10 mouse cellular contexts compared by ENCODE assay signal in genomic region chr6:113661353-113662241, GRCm38 (mm10). TPM values are rescaled to one million over a fixed set of nuclear protein-coding genes. Genes with fewer than 3 reads are reported as not detected.
A peak's percentile ranks its signal among the peaks of the same experiment; 100 is the strongest.
DNase-seq lines count a peak whose midpoint lies in the region; ATAC-seq lines count a peak whose summit lies in the region.
"Had no signal": no experiment of that assay in that cellular context is flagged by ENCODE, and none has a peak within 500 bp of the region (broad histone marks: within the 10 kb centered on the region; RNA-seq: fewer than 3 reads in every experiment).

No protein-coding gene starts in this region.

- no peaks in the 10 kb centered on the region for H3K36me3 ChIP-seq in forebrain, embryonic 16.5 days (ENCODE audit: control insufficient read depth, insufficient read depth)
- H3K36me3 ChIP-seq: neural tube, embryonic 13.5 days had no signal

- ATAC-seq in megakaryocyte progenitor cell, adult 5-6 weeks (replicated peaks; ENCODE audit: poor library complexity) = no peak
- no peak for ATAC-seq in forebrain, embryonic 16.5 days

- no peak overlapping the region for H3K9ac ChIP-seq in forebrain, embryonic 16.5 days (replicated peaks; ENCODE audit: low read depth, low read length)
- H3K9ac ChIP-seq: neural tube, embryonic 13.5 days had no signal

- H3K9me3 ChIP-seq in forebrain, embryonic 16.5 days (ENCODE audit: control insufficient read depth, low read length) = no peaks in the 10 kb centered on the region
- H3K9me3 ChIP-seq: neural tube, embryonic 13.5 days had no signal

- no peaks in the 10 kb centered on the region for H3K27me3 ChIP-seq in forebrain, embryonic 16.5 days (replicated peaks; ENCODE audit: control insufficient read depth, insufficient read depth, low read length)
- H3K27me3 ChIP-seq: neural tube, embryonic 13.5 days had no signal

- 70% methylated on average over 12 of the region's 12 CpGs for WGBS in forebrain, embryonic 16.5 days

- no peak overlapping the region for H3K27ac ChIP-seq in forebrain, embryonic 16.5 days (ENCODE audit: low read length)
- H3K27ac ChIP-seq: neural tube, embryonic 13.5 days had no signal

- DNase-seq in gastrocnemius, adult 18-20 months (ENCODE audit: low spot score) = peak; percentile 33
- DNase-seq in gastrocnemius, postnatal 25 days = no peak
- peak; percentile 82 to 87 for DNase-seq in B cell, adult 2 months
- DNase-seq in brain, adult 2 months (ENCODE audit: low read depth, low spot score) = peak; percentile 77
- peak; percentile 86 for DNase-seq in kidney, adult 18-20 months
- DNase-seq in lung, postnatal 4 days = peak; percentile 51 to 70

- no peak overlapping the region for H3K4me3 ChIP-seq in forebrain, embryonic 16.5 days (replicated peaks; ENCODE audit: low read length)
- H3K4me3 ChIP-seq: neural tube, embryonic 13.5 days had no signal

- H3K4me1 ChIP-seq in forebrain, embryonic 16.5 days (replicated peaks; ENCODE audit: control insufficient read depth, insufficient read depth, low read length) = no peaks in the 10 kb centered on the region

- no peak overlapping the region for H3K4me2 ChIP-seq in forebrain, embryonic 16.5 days (ENCODE audit: low read length)
- H3K4me2 ChIP-seq: neural tube, embryonic 13.5 days had no signal

RNA-seq across cellular contexts. Expression of gene Irak2, which starts 23.3 kb away (rescaled TPM):
- 1 to 10 TPM; 4.6 to 9.0 TPM for total RNA-seq in gastrocnemius, adult 18-20 months (2021)
- 1 to 10 TPM; 3.0 to 4.7 TPM for total RNA-seq in gastrocnemius, postnatal 25 days (2021)
- 4.9 and 10.8 TPM in 2 replicates for total RNA-seq in megakaryocyte progenitor cell, adult 5-6 weeks (2015)
- total RNA-seq in megakaryocyte progenitor cell, adult 5-6 weeks (2017) = 20.9 and 30.4 TPM in 2 replicates
- 1.4 and 1.5 TPM in 2 replicates for polyA plus RNA-seq in forebrain, embryonic 16.5 days (2015; fragmentation: Nextera tagmentation; extraction: Ambion mirVana)

RNA-seq across cellular contexts. Expression of gene Tatdn2, which starts 35.3 kb away (rescaled TPM):
- total RNA-seq in gastrocnemius, adult 18-20 months (2021) = 10 to 100 TPM; 38.0 to 47.5 TPM
- total RNA-seq in gastrocnemius, postnatal 25 days (2021) = 10 to 100 TPM; 28.8 to 31.6 TPM
- 21.3 and 24.4 TPM in 2 replicates for total RNA-seq in megakaryocyte progenitor cell, adult 5-6 weeks (2015)
- 108 and 112 TPM in 2 replicates for total RNA-seq in megakaryocyte progenitor cell, adult 5-6 weeks (2017)
- polyA plus RNA-seq in forebrain, embryonic 16.5 days (2015; fragmentation: Nextera tagmentation; extraction: Ambion mirVana) = 1.1 and 1.6 TPM in 2 replicates

RNA-seq across cellular contexts. Expression of gene Vhl, which starts 37.8 kb away (rescaled TPM):
- 1 to 10 TPM; 4.2 to 5.0 TPM for total RNA-seq in gastrocnemius, adult 18-20 months (2021)
- total RNA-seq in gastrocnemius, postnatal 25 days (2021) = 1 to 10 TPM; 4.4 to 6.2 TPM
- total RNA-seq in megakaryocyte progenitor cell, adult 5-6 weeks (2015) = 14.1 and 22.7 TPM in 2 replicates
- 10.8 and 12.2 TPM in 2 replicates for total RNA-seq in megakaryocyte progenitor cell, adult 5-6 weeks (2017)
- 78.1 and 82.2 TPM in 2 replicates for polyA plus RNA-seq in forebrain, embryonic 16.5 days (2015; fragmentation: Nextera tagmentation; extraction: Ambion mirVana)

RNA-seq across cellular contexts. Expression of gene Brk1, which starts 57.0 kb away (rescaled TPM):
- 10 to 100 TPM; 40.7 to 41.1 TPM for total RNA-seq in gastrocnemius, adult 18-20 months (2021)
- total RNA-seq in gastrocnemius, postnatal 25 days (2021) = 10 to 100 TPM; 37.1 to 40.7 TPM
- total RNA-seq in megakaryocyte progenitor cell, adult 5-6 weeks (2015) = 237 and 246 TPM in 2 replicates
- total RNA-seq in megakaryocyte progenitor cell, adult 5-6 weeks (2017) = 117 and 131 TPM in 2 replicates
- 231 and 240 TPM in 2 replicates for polyA plus RNA-seq in forebrain, embryonic 16.5 days (2015; fragmentation: Nextera tagmentation; extraction: Ambion mirVana)

RNA-seq across cellular contexts. Expression of gene Ghrl, which starts 58.1 kb away (rescaled TPM):
- not detected for total RNA-seq in gastrocnemius, adult 18-20 months (2021)
- not detected for total RNA-seq in gastrocnemius, postnatal 25 days (2021)
- 0.32 TPM in 1 of 2 replicates, not detected in the other for total RNA-seq in megakaryocyte progenitor cell, adult 5-6 weeks (2015)
- 0.17 and 2.2 TPM in 2 replicates for total RNA-seq in megakaryocyte progenitor cell, adult 5-6 weeks (2017)
- 0.49 TPM in 1 of 2 replicates, not detected in the other for polyA plus RNA-seq in forebrain, embryonic 16.5 days (2015; fragmentation: Nextera tagmentation; extraction: Ambion mirVana)
- polyA plus RNA-seq: heart, postnatal 0 days had no signal
